Mouse (Mus musculus): ENCODE data around the gene Cyp11a1. TPM values are rescaled to one million over a fixed set of nuclear protein-coding genes. Genes with fewer than 3 reads are reported as not detected.

Cyp11a1 gene
- total and polyA plus RNA-seq, 3 experiments: not detected

DNA sequence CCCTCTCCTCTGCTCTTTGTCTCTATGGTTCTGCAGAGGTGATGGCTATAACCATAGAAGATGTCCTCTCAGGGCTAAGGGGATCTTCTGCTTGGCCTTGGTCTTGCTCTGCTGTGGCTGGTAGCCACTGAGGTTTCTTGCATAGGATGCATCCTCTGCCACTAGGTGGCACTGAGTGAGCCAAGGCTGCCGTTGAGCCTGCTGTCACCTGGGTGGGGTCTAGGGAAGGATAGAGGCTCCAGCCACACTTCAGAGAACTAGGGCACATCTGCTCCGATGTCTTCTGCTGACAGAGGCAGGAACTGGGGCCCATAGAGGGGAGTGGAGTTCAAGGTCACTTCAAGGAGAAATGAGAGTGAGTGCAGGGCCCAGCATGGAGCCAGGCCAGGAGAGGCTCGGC, 46.9 kb downstream of the Cyp11a1 start:
- H3K4me1 ChIP-seq (ENCODE audit: control insufficient read depth in 1 of 2, insufficient read depth in 2 of 2, low read length in 2 of 2): no peaks in the 10 kb centered on the region
- TF ChIP-seq ZC3H11A (IDR thresholded peaks at IDR 0.05; ENCODE audit: low read depth, low read length): peak; percentile 34
- TF ChIP-seq SMC3 (IDR thresholded peaks at IDR 0.05; ENCODE audit: low read depth, low read length): peak; percentile 80
- TF ChIP-seq CTCF (IDR thresholded peaks at IDR 0.05 in 2 of 3, conservative IDR thresholded peaks at IDR 0.05 in 1 of 3; ENCODE audit: control insufficient read depth in 1 of 3, insufficient read depth in 1 of 3, low read depth in 2 of 3, low read length in 3 of 3, poor library complexity in 1 of 3, severe bottlenecking in 1 of 3): peak; percentile 51 to 80 (median 71)
- peak; percentile 49 for TF ChIP-seq RAD21 (IDR thresholded peaks at IDR 0.05; ENCODE audit: low read depth, low read length)
- no peak for TF ChIP-seq CHD2 (IDR thresholded peaks at IDR 0.05; ENCODE audit: low read length)

DNA sequence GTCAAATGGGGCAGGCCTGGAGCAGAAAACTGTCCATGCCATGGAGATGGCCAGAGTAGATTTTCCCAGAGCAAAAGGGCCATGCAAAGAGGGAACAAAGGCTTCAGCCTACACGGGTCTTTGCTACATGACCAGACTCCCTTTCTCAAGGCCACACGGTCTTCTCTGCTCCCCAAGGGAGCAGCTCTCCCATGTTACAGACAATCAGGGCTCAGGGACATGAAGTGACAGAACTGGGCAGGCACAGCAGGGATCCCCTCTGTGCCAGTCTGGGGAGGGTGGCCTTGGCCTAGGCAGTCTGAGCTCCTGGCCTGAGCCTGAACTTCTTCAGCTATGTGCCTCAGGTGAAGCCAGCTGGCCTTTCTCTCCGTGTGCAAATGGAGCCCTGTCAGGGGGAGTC, 47.3 kb downstream of the Cyp11a1 start:
- Histone ChIP-seq H3K36me3 (ENCODE audit: control insufficient read depth in 1 of 2, insufficient read depth in 2 of 2, low read length in 2 of 2) (no peaks in the 10 kb centered on the region), H3K9ac (ENCODE audit: control insufficient read depth, low read depth, low read length, poor library complexity, severe bottlenecking) (no peak overlapping the region), H3K9me3 (replicated peaks; ENCODE audit: insufficient read depth, low read length) (no peaks in the 10 kb centered on the region), H3K79me2 (ENCODE audit: control insufficient read depth, insufficient read depth, low read length, poor library complexity) (no peaks in the 10 kb centered on the region), H3K4me3 (ENCODE audit: control insufficient read depth in 1 of 2, insufficient read depth in 1 of 2, low read depth in 2 of 2, low read length in 2 of 2) (no peak overlapping the region), H3K27ac (ENCODE audit: control insufficient read depth, low read depth, low read length) (no peak overlapping the region), H3K27me3 (ENCODE audit: control insufficient read depth in 1 of 2, insufficient read depth in 2 of 2, low read length in 2 of 2) (peaks cover 0 to 8% of the 10 kb centered on the region in 2 experiments), H3K4me1 (ENCODE audit: control insufficient read depth in 1 of 2, insufficient read depth in 2 of 2, low read length in 2 of 2) (no peaks in the 10 kb centered on the region)
- no peak for DNase-seq (ENCODE audit: low read depth, low spot score)
- TF ChIP-seq SMC3 (IDR thresholded peaks at IDR 0.05; ENCODE audit: low read depth, low read length) (no peak), POLR2A (IDR thresholded peaks at IDR 0.05; ENCODE audit: control insufficient read depth in 1 of 2, insufficient read depth in 1 of 2, low read depth in 1 of 2, low read length in 2 of 2, poor library complexity in 1 of 2) (no peak), GABPA (IDR thresholded peaks at IDR 0.05; ENCODE audit: low read depth, low read length) (no peak), MAZ (IDR thresholded peaks at IDR 0.05; ENCODE audit: low read depth, low read length) (no peak), UBTF (IDR thresholded peaks at IDR 0.05; ENCODE audit: borderline replicate concordance, insufficient read depth, low read depth, low read length) (no peak), NELFE (IDR thresholded peaks at IDR 0.05; ENCODE audit: low read depth, low read length) (no peak), ELF1 (IDR thresholded peaks at IDR 0.05; ENCODE audit: low read depth, low read length) (no peak), TCF12 (IDR thresholded peaks at IDR 0.05; ENCODE audit: low read depth, low read length) (no peak), POLR2AphosphoS2 (IDR thresholded peaks at IDR 0.05; ENCODE audit: low read length) (no peak), TAL1 (IDR thresholded peaks at IDR 0.05; ENCODE audit: low read length) (no peak), CHD2 (IDR thresholded peaks at IDR 0.05; ENCODE audit: low read length) (no peak), RAD21 (IDR thresholded peaks at IDR 0.05; ENCODE audit: low read depth, low read length) (no peak), ZKSCAN1 (IDR thresholded peaks at IDR 0.05; ENCODE audit: low read depth, low read length) (no peak), USF2 (IDR thresholded peaks at IDR 0.05; ENCODE audit: borderline replicate concordance in 1 of 2, insufficient read depth in 1 of 2, low read depth in 1 of 2, low read length in 2 of 2) (no peak), USF1 (IDR thresholded peaks at IDR 0.05; ENCODE audit: low read depth, low read length) (no peak), EP300 (IDR thresholded peaks at IDR 0.05; ENCODE audit: low read depth in 1 of 2, low read length in 2 of 2) (no peak), CTCF (IDR thresholded peaks at IDR 0.05 in 2 of 3, conservative IDR thresholded peaks at IDR 0.05 in 1 of 3; ENCODE audit: control insufficient read depth in 1 of 3, insufficient read depth in 1 of 3, low read depth in 2 of 3, low read length in 3 of 3, poor library complexity in 1 of 3, severe bottlenecking in 1 of 3) (no peak), MXI1 (IDR thresholded peaks at IDR 0.05; ENCODE audit: low read depth, low read length) (no peak), MAFK (IDR thresholded peaks at IDR 0.05; ENCODE audit: borderline replicate concordance, low read depth, low read length) (no peak), ZMIZ1 (IDR thresholded peaks at IDR 0.05; ENCODE audit: low read depth, low read length) (no peak)

More for the DNA sequence above, 46.9 kb downstream of the Cyp11a1 start:
- H3K27ac ChIP-seq (ENCODE audit: control insufficient read depth, low read depth, low read length): no peak overlapping the region
- no peak overlapping the region for H3K4me3 ChIP-seq (ENCODE audit: control insufficient read depth in 1 of 2, insufficient read depth in 1 of 2, low read depth in 2 of 2, low read length in 2 of 2)
- peak; percentile 42 for DNase-seq (ENCODE audit: low read depth, low spot score)
- H3K79me2 ChIP-seq (ENCODE audit: control insufficient read depth, insufficient read depth, low read length, poor library complexity): no peaks in the 10 kb centered on the region
- H3K36me3 ChIP-seq (ENCODE audit: control insufficient read depth in 1 of 2, insufficient read depth in 2 of 2, low read length in 2 of 2): no peaks in the 10 kb centered on the region
- H3K9ac ChIP-seq (ENCODE audit: control insufficient read depth, low read depth, low read length, poor library complexity, severe bottlenecking): no peak overlapping the region
- no peaks in the 10 kb centered on the region for H3K9me3 ChIP-seq (replicated peaks; ENCODE audit: insufficient read depth, low read length)
- H3K27me3 ChIP-seq (ENCODE audit: control insufficient read depth in 1 of 2, insufficient read depth in 2 of 2, low read length in 2 of 2): peaks cover 0 to 8% of the 10 kb centered on the region in 2 experiments

All from MEL (cell line).